Mouse (Mus musculus) forebrain, embryonic 11.5 days (tissue): ENCODE measurements around the gene Acbd4. TPM values are rescaled to one million over a fixed set of nuclear protein-coding genes. Genes with fewer than 3 reads are reported as not detected.

ENCODE experiments used
- ATAC-seq: fragments of 200-750 bp; cut with Nextera tagmentation; replicated peaks from 2 replicates; pipeline ENCODE4 v1.8.0; 2017; ENCODE audit warnings: moderate TSS enrichment; ENCODE audit not compliant: low FRiP score
- DNase-seq: peaks from one replicate; pipeline ENCODE4 v3.0.0-alpha.2; 2017; ENCODE audit warnings: low spot score
- H3K27ac ChIP-seq: fragments of 300-500 bp; sonication (generic); 2 replicates; pipeline ENCODE4 v1.5.1; 2014; ENCODE audit warnings: low read depth, low read length
- H3K27me3 ChIP-seq: fragments of 300-500 bp; sonication (generic); 2 replicates; pipeline ENCODE4 v1.6.1; 2014; ENCODE audit warnings: mild to moderate bottlenecking, low read length, mixed read lengths; ENCODE audit not compliant: control insufficient read depth, insufficient read depth
- H3K36me3 ChIP-seq: fragments of 300-500 bp; sonication (generic); 2 replicates; pipeline ENCODE4 v1.6.1; 2014; ENCODE audit warnings: mild to moderate bottlenecking, low read length, moderate library complexity, mixed read lengths; ENCODE audit not compliant: control insufficient read depth, insufficient read depth
- H3K4me1 ChIP-seq: fragments of 300-500 bp; sonication (generic); replicated peaks from 2 replicates; pipeline ENCODE4 v1.6.1; 2014; ENCODE audit warnings: low read length, mixed read lengths; ENCODE audit not compliant: control insufficient read depth, insufficient read depth
- H3K4me2 ChIP-seq: fragments of 300-500 bp; sonication (generic); 2 replicates; pipeline ENCODE4 v1.6.1; 2014; ENCODE audit warnings: low read depth, mild to moderate bottlenecking, low read length, moderate library complexity, mixed read lengths; ENCODE audit not compliant: severe bottlenecking
- H3K4me3 ChIP-seq: fragments of 300-500 bp; sonication (generic); 2 replicates; pipeline ENCODE4 v1.5.1; 2014; ENCODE audit warnings: low read depth, low read length
- H3K9ac ChIP-seq: fragments of 300-500 bp; sonication (generic); 2 replicates; pipeline ENCODE4 v1.6.1; 2014; ENCODE audit warnings: low read length
- H3K9me3 ChIP-seq: fragments of 300-500 bp; sonication (generic); 2 replicates; pipeline ENCODE4 v1.6.1; 2016; ENCODE audit warnings: low read length, mixed read lengths; ENCODE audit not compliant: control insufficient read depth
- WGBS: fragments of 180-500 bp; shearing (Covaris S2); extraction: QIAGEN DNeasy Blood & Tissue Kit; methylation state at CpG from one replicate; pipeline ENCODE4 v1.1.7; 2014; 5-methylcytosine and 5-hydroxymethylcytosine counted together
- polyA plus RNA-seq: library from polyadenylated mRNA; unstranded; fragments of >200 nt; fragmentation: Nextera tagmentation; extraction: Ambion mirVana; gene quantifications from 2 replicates; pipeline ENCODE4 v1.2.1, GENCODE M21; 2014

Acbd4 gene
- polyA plus RNA-seq, 1 experiment from 2014 or later: 8.1 TPM

DNA sequence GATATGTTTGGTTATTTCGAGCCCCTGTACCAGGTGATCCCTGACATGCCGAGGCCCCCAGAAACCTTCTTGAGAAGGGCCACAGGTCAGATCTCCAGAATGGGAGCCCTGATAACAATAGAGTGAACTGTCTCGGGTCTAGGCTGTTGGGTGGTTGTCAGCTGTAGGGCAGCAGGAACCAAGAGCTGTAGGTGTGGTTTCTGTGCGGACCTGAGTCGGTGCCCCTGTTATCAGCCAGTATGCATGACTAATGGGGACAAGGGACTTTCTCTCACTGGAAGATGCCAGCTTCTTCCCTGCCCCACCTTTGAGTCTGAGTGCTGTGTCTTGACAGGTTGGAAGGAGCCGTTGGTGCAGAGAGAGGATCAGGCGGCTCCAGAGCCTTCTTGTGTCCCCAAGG, 3.0 kb downstream of the Acbd4 start:
- DNase-seq (no peak), ATAC-seq (no peak)
- no peak overlapping the region for H3K27ac ChIP-seq
- peaks cover 27% of the 10 kb centered on the region for H3K27me3 ChIP-seq
- H3K4me1 ChIP-seq: peaks cover 11% of the 10 kb centered on the region
- H3K4me2 ChIP-seq: no peak overlapping the region
- H3K9ac ChIP-seq: no peak overlapping the region
- H3K36me3 ChIP-seq: no peaks in the 10 kb centered on the region
- 83% methylated on average over 7 of the region's 7 CpGs for WGBS
- no peaks in the 10 kb centered on the region for H3K9me3 ChIP-seq
- no peak overlapping the region for H3K4me3 ChIP-seq

GRCm38 (mm10) chr11:103105180-103105725, 3.8 kb downstream of the Acbd4 start:
- no peak overlapping the region for H3K27ac ChIP-seq
- H3K27me3 ChIP-seq: peaks cover 19% of the 10 kb centered on the region
- ATAC-seq: no peak
- 60% methylated on average over 14 of the region's 14 CpGs for WGBS
- DNase-seq: no peak
- H3K4me2 ChIP-seq: no peak overlapping the region
- no peaks in the 10 kb centered on the region for H3K36me3 ChIP-seq
- no peaks in the 10 kb centered on the region for H3K9me3 ChIP-seq
- no peak overlapping the region for H3K9ac ChIP-seq
- H3K4me1 ChIP-seq: peaks cover 11% of the 10 kb centered on the region
- no peak overlapping the region for H3K4me3 ChIP-seq

- 80% methylated on average over 6 of the region's 6 CpGs for WGBS
- DNase-seq (no peak), ATAC-seq (no peak)
- no peaks in the 10 kb centered on the region for H3K9me3 ChIP-seq
- peaks cover 16% of the 10 kb centered on the region for H3K27me3 ChIP-seq
- peaks cover 11% of the 10 kb centered on the region for H3K4me1 ChIP-seq
- H3K4me2 ChIP-seq: no peak overlapping the region
- no peak overlapping the region for H3K4me3 ChIP-seq
- H3K27ac ChIP-seq: no peak overlapping the region
- no peaks in the 10 kb centered on the region for H3K36me3 ChIP-seq
- H3K9ac ChIP-seq: no peak overlapping the region
Measured at GRCm38 (mm10) chr11:103105810-103106209, 4.3 kb downstream of the Acbd4 start.

DNA sequence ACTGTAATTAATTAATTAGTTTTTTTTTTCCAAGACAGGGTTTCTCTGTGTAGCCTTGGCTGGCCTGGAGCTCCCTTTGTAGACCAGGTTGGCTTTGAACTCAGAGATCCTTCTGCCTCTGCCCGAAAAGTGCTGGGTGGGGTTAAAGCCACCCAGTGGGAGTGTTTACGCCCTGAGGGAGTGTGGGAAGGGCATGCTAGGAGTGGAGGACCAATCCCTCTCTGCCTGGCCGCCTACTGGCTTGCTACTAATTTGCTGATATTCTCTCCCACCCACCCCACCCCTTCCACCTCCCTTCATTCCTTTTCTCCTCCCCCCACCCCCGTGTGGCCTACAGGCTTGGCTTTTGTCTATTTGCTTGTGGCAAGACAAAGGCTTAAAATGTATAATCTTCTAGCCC, 4.9 kb downstream of the Acbd4 start:
- Histone ChIP-seq H3K9me3 (no peaks in the 10 kb centered on the region), H3K9ac (no peak overlapping the region), H3K4me3 (no peak overlapping the region), H3K27me3 (peaks cover 14% of the 10 kb centered on the region), H3K4me1 (peaks cover 11% of the 10 kb centered on the region), H3K4me2 (no peak overlapping the region), H3K36me3 (no peaks in the 10 kb centered on the region), H3K27ac (no peak overlapping the region)
- WGBS: 59% methylated on average over 4 of the region's 4 CpGs
- DNase-seq (no peak), ATAC-seq (no peak)

DNA sequence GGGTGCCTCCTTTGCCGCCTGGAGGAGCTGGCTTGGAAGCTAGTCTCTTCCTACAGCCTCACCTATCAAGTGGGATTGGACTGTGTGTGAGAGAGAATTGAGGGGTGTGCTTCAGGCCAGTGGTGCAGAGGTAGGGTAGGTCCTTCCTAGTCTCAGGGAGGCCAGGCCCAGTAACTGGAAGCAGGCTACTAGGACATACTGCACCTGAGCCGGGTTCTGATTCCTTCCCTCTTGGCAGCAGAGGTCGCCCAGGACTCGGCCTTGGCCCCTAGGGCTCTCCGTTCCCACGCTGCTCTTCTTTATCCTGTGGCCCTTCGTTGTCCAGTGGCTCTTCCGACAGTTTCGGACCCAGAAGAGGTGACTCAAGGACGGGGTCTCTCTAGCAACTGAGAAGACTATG, 9.8 kb downstream of the Acbd4 start:
- ATAC-seq (no peak), DNase-seq (no peak)
- Histone ChIP-seq H3K27ac (no peak overlapping the region), H3K27me3 (peaks cover 14% of the 10 kb centered on the region; the same call in 1 of the 2 replicates), H3K4me1 (peaks cover 16% of the 10 kb centered on the region), H3K9ac (no peak overlapping the region; the same call in 1 of the 2 replicates), H3K9me3 (no peaks in the 10 kb centered on the region), H3K36me3 (no peaks in the 10 kb centered on the region), H3K4me2 (no peak overlapping the region), H3K4me3 (peak overlapping the region; percentile 22; the same call in 1 of the 2 replicates)
- 16% methylated on average over 10 of the region's 10 CpGs for WGBS

DNA sequence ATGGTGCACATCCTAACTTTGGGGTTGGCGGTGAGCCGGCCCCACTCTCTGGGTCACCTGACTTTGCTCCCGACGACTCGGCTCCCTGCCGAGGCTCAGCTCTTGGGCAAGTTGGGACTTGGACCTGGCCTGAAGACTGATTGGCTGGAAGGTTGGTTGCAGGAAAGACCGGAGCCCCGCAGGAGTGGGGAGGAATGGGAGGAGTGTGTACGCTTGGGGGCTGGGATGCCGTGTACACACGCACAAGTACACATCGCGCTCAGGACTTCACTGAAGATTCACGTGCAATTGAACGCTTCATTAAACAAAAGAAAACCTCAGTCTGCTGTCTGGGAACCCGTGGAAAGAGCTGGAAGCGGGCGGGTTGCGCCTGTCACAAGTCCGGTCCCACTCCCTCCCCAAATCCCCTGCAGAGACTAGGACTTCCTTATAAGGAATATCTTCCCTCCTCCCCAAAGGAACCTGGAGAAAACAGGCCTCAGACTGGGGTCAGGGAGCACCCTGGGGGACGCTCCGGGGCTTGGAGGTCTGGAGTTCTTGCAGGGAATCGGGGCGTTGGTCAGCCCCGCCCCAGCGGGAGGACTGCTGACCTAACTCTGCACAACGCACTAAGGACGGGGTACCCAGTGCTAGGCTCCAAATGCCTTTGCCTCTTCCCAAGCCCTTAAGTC, 10.5 kb downstream of the Acbd4 start:
- Histone ChIP-seq H3K27me3 (peaks cover 14% of the 10 kb centered on the region; the same call in 1 of the 2 replicates), H3K9ac (peak overlapping the region; percentile 10), H3K4me2 (peak overlapping the region; percentile 54), H3K36me3 (no peaks in the 10 kb centered on the region), H3K4me1 (peaks cover 18% of the 10 kb centered on the region), H3K27ac (no peak overlapping the region), H3K4me3 (peak overlapping the region; percentile 22), H3K9me3 (no peaks in the 10 kb centered on the region)
- DNase-seq (no peak), ATAC-seq (no peak)
- under 1% methylated on average over 28 of the region's 28 CpGs for WGBS

DNA sequence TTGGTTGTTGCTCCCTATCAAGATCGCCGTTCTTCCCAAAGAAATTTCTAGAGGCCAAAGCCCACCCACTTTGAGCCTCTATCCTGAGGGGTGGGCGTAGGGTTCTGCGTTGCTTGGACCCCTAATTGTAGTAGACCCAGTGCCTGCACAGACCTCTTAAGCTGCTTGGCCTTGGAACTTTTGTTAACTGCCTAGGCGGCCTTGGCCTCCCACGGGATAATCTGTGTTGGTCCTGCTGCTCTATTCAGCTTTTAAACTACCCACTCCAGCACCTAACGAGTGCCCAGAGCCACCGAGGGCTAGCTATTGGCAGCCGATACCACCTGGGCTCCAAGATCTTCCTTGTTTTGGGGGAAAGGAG, 11.1 kb downstream of the Acbd4 start:
- H3K36me3 ChIP-seq: no peaks in the 10 kb centered on the region
- peak overlapping the region; percentile 10; the same call in 1 of the 2 replicates for H3K9ac ChIP-seq
- WGBS: 6% methylated on average over 9 of the region's 9 CpGs
- DNase-seq (no peak), ATAC-seq (no peak)
- H3K4me2 ChIP-seq: peak overlapping the region; percentile 54; the same call in 1 of the 2 replicates
- H3K27me3 ChIP-seq: peaks cover 14% of the 10 kb centered on the region; the same call in 1 of the 2 replicates
- peaks cover 18% of the 10 kb centered on the region for H3K4me1 ChIP-seq
- no peak overlapping the region for H3K27ac ChIP-seq
- peak overlapping the region; percentile 22; the same call in 1 of the 2 replicates for H3K4me3 ChIP-seq
- no peaks in the 10 kb centered on the region for H3K9me3 ChIP-seq

- Histone ChIP-seq H3K4me3 (no peak overlapping the region), H3K9me3 (no peaks in the 10 kb centered on the region)
- 26% methylated on average over 12 of the region's 12 CpGs for WGBS
Measured at GRCm38 (mm10) chr11:103113005-103113404, 11.5 kb downstream of the Acbd4 start.

DNA sequence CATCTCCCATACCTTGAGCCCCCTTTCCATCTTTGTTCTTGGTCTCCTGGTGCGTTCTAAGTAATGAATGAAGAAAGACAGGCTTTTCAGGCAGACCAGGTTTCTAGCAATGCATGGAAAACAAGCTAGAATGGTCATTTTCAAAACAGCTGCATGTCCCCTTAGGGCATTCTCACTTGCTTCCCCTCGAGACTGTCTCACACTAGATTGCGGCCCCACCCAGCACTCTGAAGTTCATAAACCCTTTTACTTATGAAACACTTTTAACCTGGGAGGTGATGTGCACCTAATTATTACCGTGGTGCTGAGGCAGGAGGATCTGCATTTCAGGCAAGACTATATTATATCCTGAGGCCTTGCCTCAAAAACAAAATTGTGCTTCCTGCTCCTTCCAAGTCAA, 12.3 kb downstream of the Acbd4 start:
- H3K27me3 ChIP-seq: peaks cover 14% of the 10 kb centered on the region; the same call in 1 of the 2 replicates
- 80% methylated on average over 4 of the region's 4 CpGs for WGBS
- H3K27ac ChIP-seq: no peak overlapping the region
- H3K4me2 ChIP-seq: no peak overlapping the region
- no peak overlapping the region for H3K9ac ChIP-seq
- H3K36me3 ChIP-seq: no peaks in the 10 kb centered on the region
- H3K4me1 ChIP-seq: peaks cover 24% of the 10 kb centered on the region
- H3K9me3 ChIP-seq: no peaks in the 10 kb centered on the region
- H3K4me3 ChIP-seq: no peak overlapping the region
- DNase-seq (no peak), ATAC-seq (no peak)

More at GRCm38 (mm10) chr11:103113005-103113404, 11.5 kb downstream of the Acbd4 start:
- Histone ChIP-seq H3K27me3 (peaks cover 14% of the 10 kb centered on the region; the same call in 1 of the 2 replicates), H3K36me3 (no peaks in the 10 kb centered on the region), H3K4me1 (peaks cover 20% of the 10 kb centered on the region), H3K9ac (no peak overlapping the region), H3K27ac (no peak overlapping the region), H3K4me2 (no peak overlapping the region)
- ATAC-seq: no peak
- DNase-seq: no peak
